Mouse (Mus musculus) megakaryocyte progenitor cell, adult 5-6 weeks (primary cell): Measurements from ENCODE around the gene Epop. TPM values are rescaled to one million over a fixed set of nuclear protein-coding genes. Genes with fewer than 3 reads are reported as not detected.
"Not testable (repeated sequence)": the region's sequence is repeated elsewhere in the genome, so short reads cannot be mapped to it uniquely, and the experiment has no call there.

Experiments
- ATAC-seq: replicated peaks from 2 replicates; pipeline ENCODE4 v1.8.0; 2016; ENCODE audit warnings: mild to moderate bottlenecking, moderate TSS enrichment, inconsistent platforms; ENCODE audit not compliant: poor library complexity
- total RNA-seq, 2 experiments: library from RNA; stranded (forward) in 1 of 2; stranded (reverse) in 1 of 2; fragments of 157-497, 149-512 nt in 1 of 2; fragments of 200-1000 nt in 1 of 2; gene quantifications; 2 replicates each; pipeline versions ENCODE4 v1.2.3 to v1.2.4; 2015 to 2017

Epop gene
- total RNA-seq, 2 experiments from 2014 or later = 0.62 to 4.0 TPM

DNA sequence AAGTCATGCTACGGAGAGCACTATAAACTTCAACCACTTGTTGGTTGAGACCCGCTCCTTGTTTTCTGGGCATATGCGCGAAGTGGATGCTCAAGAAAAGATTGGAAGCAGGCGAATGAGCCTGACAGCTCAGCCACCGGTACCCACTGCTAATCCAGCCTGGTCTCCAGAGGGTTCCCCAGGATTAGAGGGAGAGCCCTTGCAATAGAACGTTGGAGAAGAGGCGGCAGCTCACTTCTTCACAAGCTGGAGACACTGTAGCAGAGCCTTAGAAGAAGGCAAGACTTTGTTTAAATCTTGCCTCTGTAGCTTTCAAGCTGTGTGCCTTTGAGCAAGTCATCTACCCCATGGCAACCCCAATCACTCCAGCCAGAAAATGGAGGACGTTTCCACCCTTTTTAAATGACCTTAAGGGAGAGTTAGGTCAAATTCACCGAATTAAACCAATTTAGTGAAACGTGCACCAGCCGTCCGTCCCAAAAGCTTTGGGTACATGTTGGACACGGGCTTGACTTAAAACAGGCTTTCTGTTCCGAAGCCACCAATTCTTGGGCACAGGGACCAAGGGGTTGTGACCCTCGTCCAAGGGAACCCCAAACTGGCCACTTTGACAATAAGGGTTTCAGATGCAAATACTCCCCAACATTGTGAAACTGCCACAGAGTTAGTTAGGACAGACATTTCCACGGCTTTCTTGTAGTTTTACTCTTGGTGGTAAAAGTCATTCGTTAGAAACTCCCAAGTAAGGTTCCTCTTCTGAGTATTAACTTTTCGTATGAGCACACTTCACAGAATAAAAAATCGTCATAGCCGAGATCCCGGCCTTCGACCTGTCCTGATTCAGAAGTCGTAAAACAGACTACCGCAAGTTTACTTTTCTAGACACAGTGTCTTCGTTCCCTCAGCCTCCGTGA lies 31.5 kb upstream of the Epop start:
- no peak for ATAC-seq

DNA sequence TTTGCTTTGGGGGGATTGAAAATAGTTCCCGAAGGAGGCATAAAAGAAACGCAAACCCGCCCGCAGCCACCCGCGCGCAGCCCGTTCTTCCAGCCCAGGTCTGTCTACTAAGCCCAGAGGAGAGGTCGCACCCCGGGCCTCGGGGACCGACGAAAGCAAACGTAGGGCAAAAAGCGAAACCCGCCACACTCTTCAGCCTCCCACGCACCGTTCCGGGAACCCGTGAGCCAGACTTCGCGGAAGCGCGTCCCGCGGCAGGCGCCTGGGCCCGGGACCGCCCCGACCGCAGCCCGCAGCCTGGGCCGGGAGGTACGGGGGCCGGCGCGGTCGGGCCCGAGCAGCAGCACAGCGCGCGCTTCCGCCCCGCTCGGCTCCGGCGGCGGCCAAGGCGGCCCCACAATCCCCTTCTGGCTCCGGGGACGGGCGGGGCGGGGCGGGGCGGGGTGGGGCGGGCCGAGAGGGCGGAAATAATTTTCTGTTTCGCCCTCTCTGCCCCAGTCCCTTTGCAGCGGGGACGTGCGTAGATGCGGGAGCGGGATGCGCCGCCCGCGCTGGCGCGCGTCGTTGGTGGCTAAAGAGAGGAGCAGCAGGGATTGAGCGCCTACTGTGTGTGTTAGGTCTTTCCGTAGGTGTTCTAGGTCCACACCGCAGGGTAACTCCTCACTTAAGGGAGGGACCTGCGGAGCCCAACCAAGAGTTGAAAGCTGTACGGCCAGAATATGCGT lies 30.6 kb upstream of the Epop start:
- peak; percentile 57 for ATAC-seq

DNA sequence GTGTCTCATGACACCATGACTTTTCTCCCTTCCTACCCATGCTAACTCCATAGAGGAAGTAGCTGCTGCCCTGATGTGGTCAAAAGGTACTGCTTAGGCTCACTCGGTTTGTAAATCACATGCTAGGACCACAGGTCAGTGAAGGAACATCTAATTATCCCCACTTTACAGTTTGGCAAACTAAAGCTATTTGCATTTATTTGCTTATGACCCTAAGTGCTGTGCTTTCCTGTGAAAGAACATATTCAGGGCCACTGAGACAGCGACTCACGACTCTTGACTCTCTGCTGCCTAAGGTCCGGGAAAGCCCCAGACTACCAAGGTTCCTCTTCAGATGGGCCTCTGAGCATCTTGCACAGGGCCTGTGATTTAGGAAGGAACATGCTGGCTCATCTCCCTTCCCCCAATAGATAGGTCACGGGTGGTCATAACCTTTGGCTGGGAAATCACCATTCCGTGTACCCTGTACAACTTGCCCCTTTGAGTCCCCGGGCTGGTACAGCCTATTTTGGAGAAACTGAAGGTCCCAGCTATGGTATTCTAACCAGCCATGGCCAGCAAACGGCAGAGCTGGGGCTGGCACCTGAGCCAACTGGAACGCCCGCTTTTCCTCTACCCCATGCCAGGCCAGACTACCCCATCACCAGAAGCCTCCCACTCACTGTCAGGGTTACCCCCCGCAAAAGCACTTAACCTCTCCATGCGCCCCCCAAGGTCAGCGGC lies 29.9 kb upstream of the Epop start:
- peak; percentile 27 for ATAC-seq

DNA sequence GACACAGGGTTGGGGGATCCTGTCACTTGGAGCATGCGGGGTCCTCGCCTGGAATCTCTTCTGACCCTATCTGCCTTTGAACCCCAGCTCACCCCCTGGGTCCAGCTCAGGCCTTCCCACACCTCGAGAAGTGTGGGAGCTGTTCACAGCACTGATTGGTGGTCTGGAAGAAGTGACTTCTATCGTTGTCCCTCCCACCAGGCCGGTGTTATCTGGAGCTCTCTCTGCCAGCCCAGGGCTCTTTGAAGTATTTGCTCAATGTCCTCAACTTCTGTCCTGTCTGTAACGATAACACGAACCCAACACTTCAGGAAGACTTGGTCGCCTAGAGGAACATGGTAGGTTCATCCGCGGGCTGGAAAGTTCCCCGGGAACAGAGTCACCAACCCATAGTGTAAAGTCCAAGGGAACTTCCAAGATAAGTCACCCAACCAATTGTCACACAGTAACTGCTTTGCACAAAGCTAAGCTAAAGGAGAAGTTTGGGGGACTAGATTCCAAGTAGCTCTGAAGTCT lies 29.3 kb upstream of the Epop start:
- ATAC-seq = no peak

DNA sequence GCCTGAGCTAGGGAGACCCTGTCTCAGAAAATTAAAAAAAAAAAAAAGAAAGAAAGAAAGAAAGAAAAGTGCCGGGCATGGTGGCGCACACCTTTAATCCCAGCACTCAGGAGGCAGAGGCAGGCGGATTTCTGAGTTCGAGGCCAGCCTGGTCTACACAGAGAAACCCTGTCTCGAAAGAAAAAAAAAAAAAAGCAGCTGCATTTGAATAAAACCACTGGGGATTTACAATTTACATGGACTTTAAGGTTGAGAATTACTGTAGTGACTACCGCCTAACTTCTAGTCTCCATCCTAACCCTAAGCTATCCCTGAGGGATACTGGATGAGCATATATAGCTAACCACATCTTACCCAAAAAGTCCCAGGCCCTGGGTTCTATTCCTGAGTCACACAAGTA lies 28.5 kb upstream of the Epop start:
- ATAC-seq = not testable (repeated sequence)

DNA sequence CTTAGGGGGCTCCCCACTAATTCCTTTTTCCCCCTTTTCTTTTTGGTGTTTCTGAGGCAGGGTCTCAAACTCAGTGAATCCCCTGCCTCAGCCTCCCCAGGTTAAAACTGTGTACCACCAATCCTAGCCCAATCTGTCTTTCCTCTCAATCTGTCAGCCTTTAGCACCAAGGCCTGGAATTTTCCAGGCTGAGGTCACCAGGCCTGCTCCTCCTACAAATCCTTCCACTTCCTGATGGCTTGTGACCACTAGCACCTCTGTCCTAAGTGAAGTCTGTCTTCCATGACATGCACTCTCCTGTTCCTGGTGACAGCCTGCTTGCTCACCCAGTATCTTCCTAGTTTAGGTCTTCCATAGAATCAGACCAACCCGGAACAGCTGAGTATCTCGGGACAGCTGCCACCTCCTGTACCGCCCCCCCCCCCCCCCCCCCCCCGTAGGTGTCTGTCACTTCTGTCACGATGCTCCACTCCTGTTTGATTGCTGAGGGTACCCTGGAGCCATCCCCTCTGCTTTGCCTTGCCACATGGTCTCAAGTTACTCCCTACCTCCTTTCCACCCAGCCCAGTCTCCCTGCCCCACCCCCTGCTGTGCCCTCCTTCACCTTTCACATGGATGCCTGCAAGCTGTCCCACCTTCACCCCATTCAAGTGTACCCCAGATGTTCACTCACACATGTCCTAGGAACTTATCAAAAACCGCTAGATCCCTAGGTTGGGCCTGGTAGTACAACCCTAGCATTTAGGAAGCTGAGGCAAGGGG lies 27.9 kb upstream of the Epop start:
- ATAC-seq = no peak

DNA sequence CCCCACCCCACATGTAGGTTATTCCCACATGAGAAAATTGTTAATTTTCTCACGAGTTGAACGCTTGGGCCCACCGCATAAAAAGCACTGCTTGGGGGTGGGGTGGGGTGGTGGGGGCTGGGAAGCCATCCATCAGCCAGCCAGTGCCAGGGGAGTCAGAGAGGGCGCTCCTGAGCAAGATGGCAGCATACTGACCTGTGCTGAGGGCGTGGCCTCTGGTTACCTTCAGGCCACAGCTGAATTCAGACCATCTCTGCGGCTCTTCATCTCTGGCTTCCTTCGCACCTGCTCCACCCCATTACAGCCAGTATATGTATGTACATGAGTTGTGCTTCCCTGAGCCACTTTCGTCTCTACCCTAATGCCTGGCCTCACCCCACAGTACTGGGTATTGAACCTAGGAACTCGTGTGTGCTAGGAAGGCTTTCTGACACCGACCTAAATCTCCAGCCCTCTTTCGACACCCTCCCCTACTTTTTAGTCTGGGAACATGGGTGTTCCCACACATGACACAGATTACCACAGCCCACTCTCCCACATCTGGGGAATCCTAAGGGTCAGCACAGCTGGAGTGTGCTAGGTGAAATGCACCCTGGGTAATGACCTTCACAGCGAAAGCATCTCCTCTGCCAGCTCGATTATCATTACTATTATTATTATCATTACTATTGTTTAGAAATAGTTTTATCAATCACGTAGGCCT lies 26.9 kb upstream of the Epop start:
- no peak for ATAC-seq

DNA sequence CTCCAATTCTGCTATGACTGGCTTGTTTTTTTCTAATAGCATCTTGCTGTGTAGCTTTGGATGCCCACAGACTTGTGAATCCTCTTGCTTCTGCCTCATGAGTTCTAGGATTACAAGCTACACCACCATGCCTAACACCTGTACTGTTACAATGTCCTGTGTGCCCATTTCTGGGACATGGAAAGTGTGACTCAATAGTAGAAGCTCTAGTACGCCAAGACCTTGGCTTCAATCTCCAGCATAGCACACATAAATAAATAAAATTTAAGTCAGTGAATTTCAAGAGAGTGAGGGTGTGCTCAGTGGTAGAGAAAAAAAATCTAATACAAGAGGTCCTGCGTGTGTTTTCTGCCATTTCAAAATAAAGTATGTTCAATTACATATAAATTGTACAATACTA lies 24.7 kb upstream of the Epop start:
- ATAC-seq = no peak

DNA sequence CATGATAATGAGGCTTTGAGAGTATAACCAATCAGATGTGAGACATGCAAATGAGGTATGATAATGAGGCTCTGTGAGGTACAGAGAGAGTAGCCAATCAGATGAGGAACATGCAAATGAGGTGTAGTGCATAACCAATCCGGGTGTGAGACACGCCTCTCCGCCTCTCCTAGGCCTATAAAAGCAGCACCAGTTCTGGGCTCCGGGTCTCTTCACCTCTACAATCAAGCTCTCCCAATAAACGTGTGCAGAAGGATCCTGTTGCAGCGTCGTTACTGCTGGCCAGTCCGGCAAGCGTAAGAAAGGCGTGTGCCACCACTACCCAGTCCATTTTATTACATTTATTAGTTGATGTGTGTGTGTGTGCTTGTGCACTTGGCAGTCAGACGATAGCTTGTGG lies 23.9 kb upstream of the Epop start:
- not testable (repeated sequence) for ATAC-seq

DNA sequence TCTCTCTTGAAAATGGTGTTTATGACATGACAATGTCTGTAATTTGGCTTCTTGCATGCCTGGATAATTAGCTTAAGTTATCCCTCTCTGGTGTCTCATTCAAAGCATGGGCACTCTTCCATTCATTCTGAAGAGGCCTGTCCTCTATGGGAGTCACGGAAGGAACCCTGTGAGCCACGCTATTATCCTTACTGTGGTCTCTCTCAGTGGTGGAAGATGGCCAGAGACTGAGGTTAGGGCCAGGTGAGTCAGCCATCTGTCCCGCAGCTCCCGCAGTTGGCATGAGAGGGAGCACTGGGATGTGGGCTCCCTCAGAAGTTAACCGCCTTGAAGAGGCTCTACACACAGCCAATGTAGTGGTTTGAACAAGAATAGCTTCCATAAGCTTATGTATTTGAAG lies 20.8 kb upstream of the Epop start:
- ATAC-seq = no peak

DNA sequence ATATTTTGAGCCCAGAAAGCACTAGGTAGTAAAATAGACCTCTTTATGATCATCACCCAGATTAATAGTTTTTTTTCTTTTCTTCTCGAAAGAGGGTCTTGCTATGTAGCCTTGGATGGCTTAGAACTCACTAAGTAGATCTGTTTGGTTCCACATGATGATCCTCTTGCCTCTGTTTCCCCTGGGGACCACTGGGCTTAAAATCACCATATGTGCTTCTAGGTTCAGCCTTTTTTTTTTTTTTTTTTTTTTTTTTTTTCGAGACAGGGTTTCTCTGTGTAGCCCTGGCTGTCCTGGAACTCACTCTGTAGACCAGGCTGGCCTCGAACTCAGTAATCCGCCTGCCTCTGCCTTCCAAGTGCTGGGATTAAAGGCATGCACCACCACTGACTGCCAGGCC lies 19.0 kb upstream of the Epop start:
- ATAC-seq = not testable (repeated sequence)

DNA sequence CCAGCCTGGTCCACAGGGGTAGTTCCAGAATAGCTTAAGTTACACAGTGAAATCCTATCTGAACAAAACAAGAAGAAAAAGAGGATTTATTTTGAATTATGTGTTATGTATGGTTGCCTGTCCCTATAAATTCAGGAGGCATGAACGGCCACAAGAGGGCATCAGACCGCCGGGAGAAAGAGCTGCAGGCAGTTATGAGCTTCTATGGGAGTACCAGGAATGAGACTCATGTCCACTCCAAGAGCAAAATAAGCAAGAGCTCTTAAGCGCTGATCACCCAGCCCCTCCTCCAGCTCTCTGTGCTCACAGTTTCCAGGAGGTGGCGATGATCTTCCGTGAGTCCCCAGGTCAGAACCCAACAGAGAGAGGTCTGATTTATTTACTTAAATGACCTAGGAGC lies 15.3 kb upstream of the Epop start:
- peak; percentile 66 for ATAC-seq

DNA sequence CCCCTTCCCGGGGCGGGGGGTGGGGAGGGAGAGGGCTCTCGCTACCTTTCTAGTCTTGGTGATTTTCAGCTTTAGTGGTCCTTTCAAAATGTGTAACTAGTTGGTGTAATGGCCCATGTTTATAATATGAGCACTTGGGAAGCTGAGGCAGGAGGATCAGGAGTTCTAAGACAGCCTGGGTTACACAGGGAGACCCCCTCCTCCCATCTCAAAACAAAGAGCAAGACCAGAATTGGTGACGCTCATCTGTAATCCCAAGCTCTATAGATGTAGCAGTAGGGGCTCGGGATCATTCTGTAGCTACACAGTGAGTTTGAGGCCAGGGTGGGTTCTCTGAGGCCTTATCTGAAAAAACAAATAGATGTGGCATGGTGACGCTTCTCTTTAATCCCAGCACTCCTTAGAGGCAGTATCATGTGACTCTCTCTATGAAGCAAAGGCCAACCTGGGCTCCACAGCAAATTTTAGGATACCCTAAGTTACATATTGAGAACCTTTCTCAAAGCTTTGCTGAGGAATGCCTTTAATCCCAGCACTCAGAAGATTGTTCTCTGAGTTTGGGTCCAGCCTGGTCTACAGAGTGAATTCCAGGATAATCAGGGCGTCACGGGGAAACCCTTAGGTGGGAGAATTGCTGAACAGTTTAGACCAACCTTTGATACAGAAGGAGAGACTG lies 14.0 kb upstream of the Epop start:
- no peak for ATAC-seq

DNA sequence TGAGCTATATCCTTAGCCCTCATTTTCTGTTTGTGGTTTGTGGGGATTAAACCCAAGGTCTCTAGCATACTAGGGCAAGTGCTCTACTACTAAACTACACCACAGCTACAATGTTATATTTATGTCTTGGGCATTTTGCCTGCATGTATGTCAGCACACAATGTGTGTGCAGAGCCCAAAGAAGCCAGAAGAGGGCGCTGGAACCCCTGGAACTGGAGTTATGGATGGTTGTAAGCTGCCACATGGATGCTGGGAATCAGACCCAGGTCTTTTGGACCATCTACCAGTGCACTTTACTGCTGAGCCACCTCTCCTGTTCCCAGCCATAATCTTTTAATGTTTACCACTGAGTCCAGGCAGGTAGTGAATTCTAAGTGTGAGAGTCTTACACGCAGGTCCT lies 13.2 kb upstream of the Epop start:
- no peak for ATAC-seq

DNA sequence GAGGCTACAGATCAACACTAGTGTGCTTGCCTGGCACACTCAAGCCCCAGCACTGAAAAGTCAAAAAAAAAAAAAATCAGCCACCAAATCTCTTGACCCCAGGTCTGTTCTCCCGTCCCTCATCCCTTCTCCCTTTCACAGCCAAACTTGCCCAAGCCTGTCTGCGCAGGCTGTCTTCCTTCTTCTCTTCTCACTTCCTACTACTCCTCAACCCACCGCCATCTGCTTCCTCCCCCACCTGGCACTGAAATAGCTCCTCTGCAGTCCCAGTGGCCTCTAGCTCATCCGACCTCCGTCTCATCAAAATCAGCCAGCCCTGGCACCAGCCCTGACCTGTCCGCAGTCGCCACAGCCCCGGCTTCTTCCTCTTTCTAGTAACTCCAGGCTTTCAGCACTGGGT lies 12.2 kb upstream of the Epop start:
- ATAC-seq = peak; percentile 94

DNA sequence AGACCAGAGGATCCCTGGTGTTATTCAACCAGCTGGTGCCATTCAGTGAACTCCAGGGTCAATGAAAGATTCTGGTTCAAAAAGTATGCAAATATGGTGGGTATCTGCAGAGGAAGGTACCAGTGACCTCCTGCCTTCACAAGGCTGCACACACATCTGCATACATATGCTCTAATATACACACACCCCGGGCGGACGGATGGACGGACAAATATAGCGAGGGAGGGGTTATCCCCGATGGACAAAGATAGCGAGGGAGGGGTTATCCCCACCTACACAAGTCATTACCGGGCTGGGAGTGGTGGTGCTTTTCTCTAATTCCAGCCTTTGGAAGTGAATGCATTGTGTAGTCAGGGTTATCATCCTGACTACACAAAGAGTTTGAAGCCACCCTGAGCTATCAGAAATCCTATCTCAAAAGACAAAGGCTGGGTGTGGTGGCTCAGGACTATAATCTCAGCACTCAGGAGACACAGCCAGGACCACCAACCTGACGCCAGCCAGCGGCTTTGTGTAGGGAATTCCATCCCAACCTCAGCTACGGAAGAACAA lies 6.0 kb upstream of the Epop start:
- no peak for ATAC-seq

DNA sequence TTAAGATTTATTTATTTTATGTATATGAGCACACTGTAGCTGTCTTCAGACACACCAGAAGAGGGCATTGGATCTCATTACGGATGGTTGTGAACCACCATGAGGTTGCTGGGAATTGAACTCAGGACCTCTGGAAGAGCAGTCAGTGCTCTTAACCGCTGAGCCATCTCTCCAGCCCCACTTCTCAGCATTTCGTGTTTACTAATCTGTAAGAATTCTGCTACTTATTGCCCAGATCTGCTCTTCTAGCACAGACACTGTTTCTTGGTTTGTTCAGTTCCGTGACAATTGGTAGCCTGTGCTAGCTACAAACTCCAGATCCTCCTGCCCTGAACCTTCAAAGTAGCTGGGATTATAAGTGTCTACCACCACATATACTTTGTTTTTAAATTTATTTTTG lies 2.9 kb upstream of the Epop start:
- ATAC-seq = not testable (repeated sequence)

DNA sequence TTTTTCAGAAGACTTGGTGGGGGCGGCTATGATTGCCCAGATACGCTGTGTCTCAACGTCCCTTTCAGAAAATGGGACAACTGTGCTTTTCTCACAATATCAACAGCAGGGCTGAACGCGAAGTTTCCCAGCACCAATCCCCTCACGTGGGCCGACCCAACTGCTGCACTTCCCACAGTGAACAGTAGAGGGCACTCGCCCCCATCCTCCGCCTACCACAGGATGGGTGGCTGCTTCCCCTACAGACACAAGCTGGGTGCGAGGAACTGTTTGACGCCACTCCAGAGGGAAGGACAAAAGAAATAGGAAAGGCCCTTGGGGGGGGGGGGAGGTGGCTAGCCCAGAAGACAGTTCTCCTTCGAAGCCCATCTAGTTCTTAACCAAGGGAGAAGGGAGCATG lies 2.4 kb upstream of the Epop start:
- ATAC-seq = peak; percentile 88

DNA sequence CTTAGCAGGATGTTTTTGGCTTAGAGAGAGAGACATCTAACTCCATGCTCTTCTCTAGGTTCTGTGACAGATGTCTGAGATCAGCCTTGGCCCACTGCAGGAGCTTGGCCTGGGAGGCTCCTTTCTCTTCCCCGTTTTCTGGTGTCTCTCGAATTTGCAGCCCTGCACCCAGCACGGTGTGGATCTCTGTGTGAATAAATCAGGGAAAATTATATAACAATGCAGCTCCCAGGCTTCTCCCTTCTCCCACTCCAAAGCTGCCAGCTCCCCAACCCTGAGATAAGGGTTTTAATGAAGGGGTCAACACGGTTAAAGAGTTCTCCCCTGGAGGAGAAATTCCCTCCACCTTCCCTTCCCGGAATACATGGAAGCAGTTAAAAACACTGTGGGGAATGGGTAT lies 2.0 kb upstream of the Epop start:
- ATAC-seq = no peak
